Mouse (Mus musculus) stomach, postnatal 0 days (tissue): ENCODE results near the gene Mtfmt.

Source experiments
- CTCF ChIP-seq: IDR thresholded peaks from 2 replicates; pipeline ENCODE4 v1.5.1; 2016; ENCODE audit warnings: antibody characterized with exemption, low read depth, mild to moderate bottlenecking, moderate library complexity
- EP300 ChIP-seq: optimal IDR thresholded peaks from 2 replicates; pipeline ENCODE3; 2016; ENCODE audit warnings: antibody characterized with exemption

- TF ChIP-seq CTCF = no peak
- TF ChIP-seq EP300 = no peak
Observed at GRCm38 (mm10) chr9:65464161-65464560, 28.6 kb downstream of the Mtfmt start.
